Mouse (Mus musculus) erythroblast, embryonic 14.5 days (primary cell): Measurements from ENCODE around the gene Gabarapl2.

Source experiments
- GATA1 ChIP-seq: IDR thresholded peaks from 2 replicates; pipeline ENCODE4 v1.6.1; 2012; ENCODE audit warnings: low read length, inconsistent platforms, mixed read lengths
- TAL1 ChIP-seq: IDR thresholded peaks from 3 replicates; pipeline ENCODE4 v1.6.1; 2012; ENCODE audit warnings: low read length, inconsistent platforms, mixed read lengths

DNA sequence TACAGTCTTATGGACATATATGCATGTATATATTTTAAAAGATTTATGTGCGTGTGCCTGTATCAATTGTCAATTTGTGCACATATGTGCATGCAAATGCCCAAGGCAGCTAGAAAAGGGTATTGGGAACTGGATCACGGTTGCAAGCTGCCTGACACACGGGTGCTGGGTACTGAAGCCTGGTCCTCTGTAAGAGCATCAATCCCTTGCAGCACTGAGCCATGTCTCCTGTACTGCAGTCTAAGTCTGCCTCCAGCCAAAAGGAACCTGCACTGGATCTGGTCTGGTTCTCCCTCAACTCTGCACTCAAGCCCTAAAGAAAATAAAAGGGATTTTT, 52.2 kb downstream of the Gabarapl2 start:
- TF ChIP-seq GATA1 (no peak), TAL1 (no peak)
